Mouse (Mus musculus): ENCODE measurements around the gene Them7.

- TF ChIP-seq CTCF (IDR thresholded peaks at IDR 0.05; ENCODE audit: control insufficient read depth, insufficient read depth, insufficient read length) (no peak), USF1 (IDR thresholded peaks at IDR 0.05; ENCODE audit: low read depth) (no peak), MYOD1 (IDR thresholded peaks at IDR 0.05; ENCODE audit: control insufficient read depth, insufficient read length, low read depth) (no peak)
These were observed 146.1 kb downstream of the Them7 start for GRCm38 (mm10) chr2:105370240-105370639.

Measured in C2C12 (cell line).